Mouse (Mus musculus) heart, postnatal 14 days (tissue): Measurements from ENCODE around the gene Gm20388. TPM values are rescaled to one million over a fixed set of nuclear protein-coding genes. Genes with fewer than 3 reads are reported as not detected.

ENCODE experiments used
- DNase-seq, 2 experiments: peaks; one replicate each; pipeline ENCODE4 v3.0.0; 2021 to 2022
- intact Hi-C: fragments of 180-260 bp; cut with DNase I; formaldehyde crosslinking; loops from one replicate; pipeline ENCODE4 v1.15.1; 2025
- total RNA-seq, 2 experiments: library from RNA; stranded (reverse); gene quantifications; 2 replicates each; pipeline ENCODE4 v1.2.3; 2021

The Gm20388 gene
- total RNA-seq, 2 experiments from 2014 or later: 0.24 TPM; not detected in 1

- intact Hi-C loops: no loop called here
- DNase-seq: no peak
These were observed 1653.1 kb downstream of the Gm20388 start for GRCm38 (mm10) chr8:121563701-121564100.

DNA sequence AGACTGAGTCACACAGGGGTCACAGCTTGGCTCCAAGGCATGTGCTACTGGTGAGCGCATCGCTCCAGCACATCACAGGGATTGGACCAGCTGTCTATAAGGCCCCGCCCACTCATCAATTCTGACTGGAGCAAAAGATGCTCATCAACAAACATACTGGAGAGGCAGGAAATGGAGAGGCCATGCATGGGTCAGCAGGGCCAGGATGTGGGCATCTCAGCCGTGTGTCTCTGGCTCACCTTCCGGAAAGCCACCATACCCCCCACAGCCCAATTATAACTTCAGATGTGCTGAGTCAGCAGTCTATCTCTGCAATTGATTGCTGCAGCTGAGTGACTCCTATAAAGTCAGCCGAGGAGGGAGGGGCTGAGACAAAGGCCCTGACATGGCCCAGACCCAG, 1657.7 kb downstream of the Gm20388 start:
- no peak for DNase-seq
- intact Hi-C loops: no loop called here

- intact Hi-C loops: no loop called here
- DNase-seq: no peak
These were observed 1659.7 kb downstream of the Gm20388 start for GRCm38 (mm10) chr8:121570335-121570734.

DNA sequence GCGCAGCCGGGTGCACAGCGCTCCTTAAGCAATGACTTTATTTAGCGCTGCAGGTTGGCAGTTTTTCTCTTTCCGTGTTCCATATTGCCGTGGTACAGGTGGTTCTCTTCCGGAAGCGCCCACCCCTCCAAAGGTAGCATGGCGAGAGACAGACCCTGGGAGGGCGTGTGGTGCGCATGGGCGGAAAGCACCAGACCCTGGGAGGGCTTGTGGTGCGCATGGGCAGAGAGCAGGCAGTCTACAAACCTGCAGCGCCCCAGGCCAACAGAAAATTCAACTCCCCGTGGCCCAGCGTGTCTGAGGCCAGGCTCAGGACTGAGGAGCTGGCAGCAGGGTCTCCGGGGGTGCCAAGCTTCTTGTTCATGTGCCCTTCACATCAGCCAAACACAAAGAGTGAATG, 1660.2 kb downstream of the Gm20388 start:
- no peak for DNase-seq
- intact Hi-C loops: no loop called here

DNA sequence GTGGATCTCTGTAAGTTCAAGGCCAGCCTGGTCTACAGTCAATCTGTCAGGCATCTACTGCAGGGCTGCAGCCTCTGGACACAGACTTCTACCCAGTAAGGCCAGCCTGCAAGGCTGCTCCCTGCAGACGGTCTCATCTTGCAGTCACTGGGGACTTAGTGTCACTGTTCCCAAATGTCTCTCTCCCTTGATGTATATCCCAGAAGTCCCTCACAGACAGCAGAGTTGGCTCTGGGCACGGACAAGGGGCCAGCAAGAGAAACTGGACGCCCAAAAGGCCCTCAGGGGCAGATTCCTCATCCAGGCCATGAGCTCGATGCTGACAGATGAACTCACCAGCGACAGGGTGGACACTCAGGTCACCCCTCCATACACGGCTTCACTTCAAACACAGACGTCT, 1661.5 kb downstream of the Gm20388 start:
- intact Hi-C loops: no loop called here
- no peak for DNase-seq

- intact Hi-C loops: no loop called here
These were observed 1662.6 kb downstream of the Gm20388 start for GRCm38 (mm10) chr8:121573275-121573674.

DNA sequence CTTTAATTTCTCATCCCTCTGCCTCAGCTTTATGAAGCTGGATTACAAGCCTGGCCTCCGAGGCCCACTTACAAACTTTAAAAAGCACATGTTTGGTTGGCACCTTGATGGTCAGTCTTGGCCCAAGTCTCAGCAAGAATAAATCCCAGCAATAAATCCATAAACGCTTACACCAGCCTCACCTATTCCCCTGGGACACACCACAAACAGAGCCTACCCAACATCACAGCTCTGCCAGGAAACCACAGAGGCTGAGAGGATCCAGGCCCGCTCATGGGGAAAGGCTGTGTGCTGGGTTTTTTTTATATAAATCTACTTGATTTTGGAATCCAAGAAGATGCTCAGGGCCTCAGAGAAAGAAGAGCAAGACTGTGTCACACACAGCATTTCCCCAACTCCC, 1665.0 kb downstream of the Gm20388 start:
- intact Hi-C loops: loop anchor here (5.0 kb wide), 1 partner anchor 908 kb away; the partner anchor contains the start of genes Cox4i1, Emc8 and Gm27021

More at GRCm38 (mm10) chr8:121573275-121573674, 1662.6 kb downstream of the Gm20388 start:
- DNase-seq: peak; percentile 74 to 84

GRCm38 (mm10) chr8:121577751-121578675, 1667.4 kb downstream of the Gm20388 start:
- no peak for DNase-seq
- intact Hi-C loops: loop anchor here (5.0 kb wide), 1 partner anchor 911 kb away; the partner anchor contains the start of genes Cox4i1, Emc8 and Gm27021

More for the DNA sequence above, 1665.0 kb downstream of the Gm20388 start:
- DNase-seq: no peak

DNA sequence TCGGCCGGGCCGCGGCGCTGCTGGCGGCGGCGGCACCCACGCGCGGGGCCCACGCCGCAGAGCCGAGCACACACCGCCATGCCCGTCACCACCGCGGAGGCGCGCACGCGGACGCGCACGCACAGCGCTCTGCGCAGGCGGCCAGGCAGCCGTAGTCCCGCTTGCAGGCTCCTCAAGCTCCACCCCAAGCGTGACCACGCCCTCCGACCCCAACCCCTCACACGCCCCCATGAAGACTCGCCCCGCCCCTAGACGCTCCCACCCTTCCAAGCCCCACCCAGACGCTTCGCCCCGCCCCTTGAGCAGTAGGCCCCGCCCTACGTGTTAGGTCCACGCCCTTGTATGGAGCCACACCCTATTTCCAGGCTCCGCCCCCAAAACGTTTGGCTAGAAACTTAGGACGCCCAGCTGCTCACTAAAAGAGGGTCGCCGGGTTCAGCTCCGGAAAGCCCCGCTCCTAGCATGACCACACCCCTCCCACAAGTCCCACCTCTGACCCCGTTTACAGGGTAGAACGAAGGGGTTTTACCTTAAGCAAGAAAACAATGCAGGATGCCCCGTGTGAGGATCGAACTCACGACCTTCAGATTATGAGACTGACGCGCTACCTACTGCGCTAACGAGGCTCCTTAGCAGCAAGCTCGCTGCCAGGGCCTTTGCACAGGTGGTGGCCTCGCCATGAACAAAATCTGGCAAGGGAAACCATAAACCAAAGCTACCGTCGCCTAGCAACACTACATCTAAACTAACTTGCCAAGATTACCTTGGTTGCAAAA, 1668.2 kb downstream of the Gm20388 start, which contains the start of gene Fbxo31:
Gene Fbxo31 (minus strand): TSS at position 131 of the 776 bp plus-strand sequence.
- DNase-seq: peak; percentile 94 to 96
- intact Hi-C loops: loop anchor here (5.0 kb wide), 1 partner anchor 912 kb away; the partner anchor contains the start of genes Cox4i1, Emc8 and Gm27021

DNA sequence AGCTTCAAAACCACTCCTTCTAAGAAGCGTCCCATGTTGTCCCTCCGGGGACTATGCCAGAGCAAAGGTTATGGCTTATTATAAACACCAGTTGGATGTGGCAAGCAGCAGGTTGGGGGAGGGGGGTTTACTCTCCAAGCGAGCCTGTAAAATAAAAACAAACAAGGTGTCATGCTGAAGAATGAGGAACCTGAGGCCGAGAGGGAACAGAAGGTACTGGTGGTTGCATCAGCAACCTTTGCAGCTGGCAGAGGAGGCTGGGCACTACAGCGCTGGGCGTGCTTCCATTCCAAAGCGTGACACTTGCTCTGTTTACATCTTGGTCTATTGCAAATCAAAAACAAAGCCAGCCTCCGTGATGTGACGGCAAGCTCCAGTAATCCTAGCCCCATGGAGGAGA, 1669.8 kb downstream of the Gm20388 start:
- intact Hi-C loops: no loop called here
- DNase-seq: no peak

DNA sequence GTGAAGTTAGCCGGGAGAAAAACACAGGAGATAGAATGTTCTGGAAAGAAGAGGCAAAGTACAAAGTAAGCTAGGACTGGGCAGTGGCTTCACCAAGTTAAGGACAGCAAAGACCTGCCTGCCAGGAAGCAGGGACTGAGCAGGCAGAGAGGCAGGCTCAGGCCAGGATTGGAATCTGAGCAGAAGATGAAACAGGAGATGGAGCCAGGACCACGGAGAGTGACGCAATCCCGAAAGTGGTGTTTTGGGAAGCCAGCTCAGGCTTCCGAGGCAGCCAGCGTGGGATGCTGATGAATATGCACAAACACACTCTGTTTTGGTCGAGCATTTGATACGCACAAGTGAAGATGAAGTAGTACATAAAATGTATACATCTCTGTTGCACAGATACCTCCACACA, 1673.0 kb downstream of the Gm20388 start:
- intact Hi-C loops: no loop called here
- no peak for DNase-seq

GRCm38 (mm10) chr8:121584730-121585129, 1674.1 kb downstream of the Gm20388 start:
- intact Hi-C loops: no loop called here
- DNase-seq: no peak

GRCm38 (mm10) chr8:121585159-121585825, 1674.7 kb downstream of the Gm20388 start:
- intact Hi-C loops: no loop called here
- DNase-seq: peak; percentile 100

DNA sequence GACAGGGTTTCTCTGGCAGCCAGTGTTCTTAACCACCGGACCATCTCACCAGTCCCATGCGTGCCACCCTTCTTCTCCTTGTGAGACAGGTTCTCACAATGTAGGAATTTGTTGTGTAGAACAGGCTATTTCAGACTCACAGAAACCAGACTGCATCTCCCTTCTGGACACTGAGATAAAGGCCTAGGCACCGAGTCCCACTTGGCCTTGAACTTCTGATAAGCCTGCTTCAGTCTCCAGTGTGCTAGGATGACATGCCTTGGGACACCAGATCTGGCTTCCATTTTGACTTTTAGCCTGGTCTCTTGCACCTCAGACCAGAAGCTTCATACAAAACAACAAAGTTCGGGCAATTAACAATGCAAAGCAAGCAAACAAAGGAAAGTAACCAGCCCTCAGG, 1678.1 kb downstream of the Gm20388 start:
- no peak for DNase-seq
- intact Hi-C loops: loop anchor here (2.0 kb wide), 1 partner anchor 40 kb away; no protein-coding TSS in a partner anchor

GRCm38 (mm10) chr8:121589205-121589726, 1678.6 kb downstream of the Gm20388 start:
- DNase-seq: no peak
- intact Hi-C loops: loop anchor here (2.0 kb wide), 1 partner anchor 40 kb away; no protein-coding TSS in a partner anchor

- DNase-seq: peak; percentile 98 to 99
- intact Hi-C loops: no loop called here
These were observed 1679.8 kb downstream of the Gm20388 start, which contains the start of gene Map1lc3b for GRCm38 (mm10) chr8:121590203-121591177. Gene Map1lc3b (plus strand): TSS chr8:121590361.

DNA sequence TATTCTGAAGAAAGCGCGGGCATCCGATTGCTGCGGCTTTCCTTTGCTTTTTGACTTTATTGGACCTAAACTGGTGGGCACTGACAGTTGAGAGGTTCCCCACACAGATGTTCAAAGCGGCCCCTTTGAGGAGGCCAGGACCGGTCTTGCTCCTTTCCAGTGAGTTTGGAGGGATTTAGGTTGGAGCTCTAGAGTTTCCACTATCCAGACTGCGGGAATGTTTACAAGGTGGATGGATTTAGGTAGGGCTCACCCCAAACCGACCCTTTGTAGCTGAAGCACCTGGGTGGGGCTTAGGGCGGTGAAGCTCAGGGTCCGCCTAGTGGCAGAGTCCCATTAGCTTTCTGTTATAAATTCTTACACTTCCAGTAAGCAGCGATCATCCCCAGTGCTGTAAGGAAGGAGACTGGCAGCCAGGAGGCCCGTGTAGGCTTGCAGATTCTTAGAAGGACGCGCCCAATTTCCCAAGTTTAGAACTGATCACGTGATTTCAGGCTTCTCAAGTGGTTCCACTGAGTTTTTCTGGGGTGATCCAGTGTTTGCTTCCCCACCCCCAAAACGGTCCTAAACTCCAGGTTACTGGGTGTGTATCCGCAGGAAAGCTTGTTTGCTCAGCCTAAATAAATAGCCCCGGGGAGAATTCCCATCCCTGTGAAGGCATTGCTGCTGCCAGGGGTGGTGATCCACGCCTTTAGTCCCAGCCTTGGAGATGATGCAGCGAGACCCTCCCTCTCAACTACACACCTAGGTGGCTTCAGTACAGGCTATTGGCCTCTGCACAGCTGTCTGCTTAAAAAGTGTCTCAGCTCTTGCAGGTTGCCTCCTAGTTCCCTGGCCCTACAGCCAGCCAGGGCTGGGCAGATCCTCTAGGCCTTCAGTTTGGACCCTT, 1680.8 kb downstream of the Gm20388 start:
- DNase-seq: peak; percentile 52 to 61
- intact Hi-C loops: no loop called here

GRCm38 (mm10) chr8:121593293-121593692, 1682.7 kb downstream of the Gm20388 start:
- intact Hi-C loops: no loop called here
- DNase-seq: no peak
